15 mouse cellular contexts compared by ENCODE assay signal in the genomic region with DNA sequence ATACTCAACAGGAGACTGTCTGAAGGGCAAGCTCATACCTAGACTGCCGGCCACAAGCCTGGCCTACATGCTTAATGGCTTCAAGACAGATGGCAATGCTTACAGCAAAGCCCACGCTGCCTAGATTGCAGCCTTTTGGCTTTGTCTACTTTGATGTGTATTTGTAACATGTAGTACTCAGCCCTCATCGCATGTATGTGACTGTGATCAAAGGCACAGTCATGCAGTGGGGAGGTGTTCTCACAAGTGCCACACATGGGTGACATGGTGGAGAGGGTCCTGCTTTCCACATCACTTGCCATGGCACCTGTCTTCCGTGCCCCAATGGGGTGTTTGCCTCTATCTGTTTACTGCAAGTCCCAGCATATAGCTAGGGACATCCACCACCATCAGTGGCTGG. TPM values are rescaled to one million over a fixed set of nuclear protein-coding genes. Genes with fewer than 3 reads are reported as not detected.
DNase-seq lines count a peak whose midpoint lies in the region; ATAC-seq and TF ChIP-seq lines count a peak whose summit lies in the region.
"Had no signal": no experiment of that assay in that cellular context is flagged by ENCODE, and none has a peak within 500 bp of the region (broad histone marks: within the 10 kb centered on the region; RNA-seq: fewer than 3 reads in every experiment).

No protein-coding gene starts in this region.

- H3K4me1 ChIP-seq in embryonic facial prominence, embryonic 15.5 days, result peaks cover 18% of the 10 kb centered on the region
- peaks cover 8% of the 10 kb centered on the region for H3K4me1 ChIP-seq in embryonic facial prominence, embryonic 10.5 days
- H3K4me1 ChIP-seq in heart, postnatal 0 days (ENCODE audit: control insufficient read depth, insufficient read depth), result peaks cover 57% of the 10 kb centered on the region
- H3K4me1 ChIP-seq in heart, embryonic 11.5 days (ENCODE audit: control insufficient read depth, insufficient read depth, low read length), result peaks cover 32% of the 10 kb centered on the region
- H3K4me1 ChIP-seq in liver, embryonic 12.5 days, result peaks cover 13% of the 10 kb centered on the region
- H3K4me1 ChIP-seq in liver, embryonic 11.5 days (replicated peaks; ENCODE audit: control insufficient read depth, insufficient read depth, low read length), result no peaks in the 10 kb centered on the region
- peaks cover 21% of the 10 kb centered on the region for H3K4me1 ChIP-seq in liver, embryonic 13.5 days (replicated peaks)
- H3K4me1 ChIP-seq: neural tube, embryonic 13.5 days had no signal

- H3K9ac ChIP-seq in embryonic facial prominence, embryonic 15.5 days, result no peak overlapping the region
- H3K9ac ChIP-seq in heart, postnatal 0 days (replicated peaks; ENCODE audit: low read depth, low read length), result no peak overlapping the region
- no peak overlapping the region for H3K9ac ChIP-seq in heart, embryonic 11.5 days (ENCODE audit: low read depth, low read length)
- no peak overlapping the region for H3K9ac ChIP-seq in liver, embryonic 12.5 days
- H3K9ac ChIP-seq in liver, embryonic 11.5 days (ENCODE audit: low read depth, low read length), result no peak overlapping the region
- no peak overlapping the region for H3K9ac ChIP-seq in liver, embryonic 13.5 days
- H3K9ac ChIP-seq: limb, embryonic 12.5 days; neural tube, embryonic 13.5 days had no signal

- TF ChIP-seq EP300 in heart, postnatal 0 days (IDR thresholded peaks at IDR 0.05; ENCODE audit: low read depth), result no peak

- peaks cover 39% of the 10 kb centered on the region for H3K36me3 ChIP-seq in embryonic facial prominence, embryonic 15.5 days
- H3K36me3 ChIP-seq in embryonic facial prominence, embryonic 10.5 days (replicated peaks), result peaks cover 22% of the 10 kb centered on the region
- peaks cover 61% of the 10 kb centered on the region for H3K36me3 ChIP-seq in heart, postnatal 0 days (replicated peaks; ENCODE audit: control insufficient read depth, insufficient read depth, low read length)
- peaks cover 9% of the 10 kb centered on the region for H3K36me3 ChIP-seq in heart, embryonic 11.5 days (ENCODE audit: control insufficient read depth, insufficient read depth, low read length)
- H3K36me3 ChIP-seq in liver, embryonic 12.5 days, result peaks cover 56% of the 10 kb centered on the region
- peaks cover 14% of the 10 kb centered on the region; the same call in 1 of the 2 replicates for H3K36me3 ChIP-seq in liver, embryonic 11.5 days (ENCODE audit: control insufficient read depth, insufficient read depth, low read length)
- H3K36me3 ChIP-seq in liver, embryonic 13.5 days, result peaks cover 59% of the 10 kb centered on the region

- H3K27me3 ChIP-seq in embryonic facial prominence, embryonic 15.5 days, result no peaks in the 10 kb centered on the region
- H3K27me3 ChIP-seq in embryonic facial prominence, embryonic 10.5 days (replicated peaks; ENCODE audit: low read depth, poor library complexity, severe bottlenecking), result no peaks in the 10 kb centered on the region
- H3K27me3 ChIP-seq in heart, postnatal 0 days (ENCODE audit: control insufficient read depth, insufficient read depth, low read length), result no peaks in the 10 kb centered on the region
- no peaks in the 10 kb centered on the region for H3K27me3 ChIP-seq in heart, embryonic 11.5 days (ENCODE audit: control insufficient read depth, insufficient read depth, low read length)
- H3K27me3 ChIP-seq in liver, embryonic 12.5 days (replicated peaks), result no peaks in the 10 kb centered on the region
- H3K27me3 ChIP-seq in liver, embryonic 11.5 days (replicated peaks; ENCODE audit: control insufficient read depth, insufficient read depth, low read length), result no peaks in the 10 kb centered on the region
- no peaks in the 10 kb centered on the region for H3K27me3 ChIP-seq in liver, embryonic 13.5 days
- H3K27me3 ChIP-seq: limb, embryonic 12.5 days; neural tube, embryonic 13.5 days had no signal

- no peak for ATAC-seq in embryonic facial prominence, embryonic 15.5 days (ENCODE audit: insufficient number of reproducible peaks, low FRiP score, low TSS enrichment, low read depth)
- ATAC-seq in heart, postnatal 0 days (ENCODE audit: insufficient read depth, low read depth), result 0 out of 2 replicates have a peak, but pooled peaks have one; percentile 2
- ATAC-seq in heart, embryonic 11.5 days (replicated peaks; ENCODE audit: insufficient number of reproducible peaks, low FRiP score, low TSS enrichment), result no peak
- ATAC-seq in liver, embryonic 12.5 days, result no peak
- no peak for ATAC-seq in liver, embryonic 11.5 days (replicated peaks; ENCODE audit: low FRiP score)
- ATAC-seq in liver, embryonic 13.5 days (ENCODE audit: low read depth), result peak; percentile 8; the same call in 1 of the 2 replicates
- ATAC-seq: hindbrain, embryonic 16.5 days had no signal

- H3K9me3 ChIP-seq in embryonic facial prominence, embryonic 15.5 days (replicated peaks), result 0 out of 2 replicates have a peak, but pooled peaks cover 4% of the 10 kb centered on the region
- peaks cover 9% of the 10 kb centered on the region; the same call in 1 of the 2 replicates for H3K9me3 ChIP-seq in embryonic facial prominence, embryonic 10.5 days
- H3K9me3 ChIP-seq in heart, postnatal 0 days (replicated peaks; ENCODE audit: control insufficient read depth, low read length), result no peaks in the 10 kb centered on the region; the same call in 1 of the 2 replicates
- H3K9me3 ChIP-seq in heart, embryonic 11.5 days (replicated peaks; ENCODE audit: control insufficient read depth, low read length), result peaks cover 3% of the 10 kb centered on the region; the same call in 1 of the 2 replicates
- H3K9me3 ChIP-seq in liver, embryonic 12.5 days (replicated peaks), result peaks cover 8% of the 10 kb centered on the region; the same call in 1 of the 2 replicates
- H3K9me3 ChIP-seq in liver, embryonic 11.5 days (ENCODE audit: control insufficient read depth, low read length), result 0 out of 2 replicates have a peak, but pooled peaks cover 2% of the 10 kb centered on the region
- 0 out of 2 replicates have a peak, but pooled peaks cover 5% of the 10 kb centered on the region for H3K9me3 ChIP-seq in liver, embryonic 13.5 days (replicated peaks)
- H3K9me3 ChIP-seq: neural tube, embryonic 13.5 days had no signal

- peak overlapping the region; percentile 24; the same call in 1 of the 2 replicates for H3K27ac ChIP-seq in embryonic facial prominence, embryonic 15.5 days (replicated peaks)
- no peak overlapping the region for H3K27ac ChIP-seq in embryonic facial prominence, embryonic 10.5 days (replicated peaks)
- peak overlapping the region; percentile 85 for H3K27ac ChIP-seq in heart, postnatal 0 days (ENCODE audit: low read depth)
- H3K27ac ChIP-seq in heart, embryonic 11.5 days (ENCODE audit: low read depth, low read length), result no peak overlapping the region
- H3K27ac ChIP-seq in liver, embryonic 12.5 days, result peak overlapping the region; percentile 53; the same call in 1 of the 2 replicates
- no peak overlapping the region for H3K27ac ChIP-seq in liver, embryonic 11.5 days (ENCODE audit: low read depth, low read length)
- peak overlapping the region; percentile 75 for H3K27ac ChIP-seq in liver, embryonic 13.5 days
- H3K27ac ChIP-seq: limb, embryonic 12.5 days; neural tube, embryonic 13.5 days had no signal

- no peak for TF ChIP-seq CTCF in heart, postnatal 0 days (IDR thresholded peaks at IDR 0.05; ENCODE audit: low read depth)

- no peak overlapping the region for H3K4me2 ChIP-seq in embryonic facial prominence, embryonic 15.5 days (replicated peaks)
- H3K4me2 ChIP-seq in heart, postnatal 0 days (ENCODE audit: low read depth, low read length), result no peak overlapping the region
- no peak overlapping the region for H3K4me2 ChIP-seq in heart, embryonic 11.5 days
- H3K4me2 ChIP-seq in liver, embryonic 12.5 days, result no peak overlapping the region
- no peak overlapping the region for H3K4me2 ChIP-seq in liver, embryonic 11.5 days
- H3K4me2 ChIP-seq in liver, embryonic 13.5 days, result no peak overlapping the region
- H3K4me2 ChIP-seq: limb, embryonic 12.5 days; neural tube, embryonic 13.5 days had no signal

- WGBS in embryonic facial prominence, embryonic 15.5 days, result 73% methylated on average over 4 of the region's 4 CpGs
- 94% methylated on average over 4 of the region's 4 CpGs for WGBS in embryonic facial prominence, embryonic 10.5 days
- WGBS in heart, postnatal 0 days, result 71% methylated on average over 4 of the region's 4 CpGs
- 86% methylated on average over 4 of the region's 4 CpGs for WGBS in heart, embryonic 11.5 days (ENCODE audit: insufficient replicate concordance)
- 77% methylated on average over 4 of the region's 4 CpGs for WGBS in liver, embryonic 12.5 days (ENCODE audit: insufficient replicate concordance)
- WGBS in liver, embryonic 11.5 days, result 92% methylated on average over 4 of the region's 4 CpGs
- WGBS in liver, embryonic 13.5 days (ENCODE audit: insufficient replicate concordance), result 80% methylated on average over 4 of the region's 4 CpGs

- no peak overlapping the region for H3K4me3 ChIP-seq in embryonic facial prominence, embryonic 15.5 days (replicated peaks)
- no peak overlapping the region for H3K4me3 ChIP-seq in embryonic facial prominence, embryonic 10.5 days
- H3K4me3 ChIP-seq in heart, postnatal 0 days (ENCODE audit: low read depth, low read length), result no peak overlapping the region
- H3K4me3 ChIP-seq in heart, embryonic 11.5 days (ENCODE audit: low read depth, low read length), result no peak overlapping the region
- no peak overlapping the region for H3K4me3 ChIP-seq in liver, embryonic 12.5 days
- no peak overlapping the region for H3K4me3 ChIP-seq in liver, embryonic 11.5 days (ENCODE audit: low read depth, low read length)
- no peak overlapping the region for H3K4me3 ChIP-seq in liver, embryonic 13.5 days (replicated peaks)
- H3K4me3 ChIP-seq: limb, embryonic 12.5 days; neural tube, embryonic 13.5 days had no signal

- no peak for DNase-seq in embryonic facial prominence, embryonic 10.5 days (ENCODE audit: low spot score)
- DNase-seq in heart, postnatal 0 days (ENCODE audit: low spot score), result no peak
- DNase-seq in liver, embryonic 11.5 days (ENCODE audit: low spot score), result no peak
- no peak for DNase-seq in liver, embryonic 13.5 days
- DNase-seq in thymus, postnatal 0 days (ENCODE audit: low spot score), result no peak
- DNase-seq: cerebellum, adult 9-11 months; embryo, embryonic 11 days; layer of hippocampus, postnatal 36 days; spleen, adult 18-20 months had no signal

RNA-seq across cellular contexts. Expression of gene Per2, which starts 12.6 kb away (rescaled TPM):
- polyA plus RNA-seq in embryonic facial prominence, embryonic 15.5 days (2015; fragmentation: Nextera tagmentation; extraction: Ambion mirVana), result 3.6 and 4.4 TPM in 2 replicates
- 1.3 and 2.0 TPM in 2 replicates for polyA plus RNA-seq in embryonic facial prominence, embryonic 10.5 days (2016; fragmentation: Nextera tagmentation; extraction: Ambion mirVana)
- 11.1 and 14.0 TPM in 2 replicates for total RNA-seq in heart, postnatal 0 days (2014; rRNA removed; ENCODE audit: low replicate concordance)
- polyA plus RNA-seq in heart, postnatal 0 days (2015; fragmentation: Nextera tagmentation; extraction: Ambion mirVana), result 2.3 and 3.3 TPM in 2 replicates
- 2.8 and 4.5 TPM in 2 replicates for polyA plus RNA-seq in heart, embryonic 11.5 days (2014; fragmentation: Nextera tagmentation; extraction: Ambion mirVana)
- 2.9 and 3.1 TPM in 2 replicates for polyA plus RNA-seq in liver, embryonic 12.5 days (2016; fragmentation: Nextera tagmentation; extraction: Ambion mirVana)
- polyA plus RNA-seq in liver, embryonic 11.5 days (2014; fragmentation: Nextera tagmentation; extraction: Ambion mirVana), result 4.5 and 6.8 TPM in 2 replicates
- polyA plus RNA-seq in liver, embryonic 13.5 days (2015; fragmentation: Nextera tagmentation; extraction: Ambion mirVana), result 1.4 and 2.5 TPM in 2 replicates
- polyA plus RNA-seq in thymus, postnatal 0 days (2015; fragmentation: Nextera tagmentation; extraction: Ambion mirVana), result 0.95 and 1.1 TPM in 2 replicates

RNA-seq across cellular contexts. Expression of gene Hes6, which starts 32.7 kb away (rescaled TPM):
- polyA plus RNA-seq in embryonic facial prominence, embryonic 15.5 days (2015; fragmentation: Nextera tagmentation; extraction: Ambion mirVana), result 144 and 145 TPM in 2 replicates
- 136 and 144 TPM in 2 replicates for polyA plus RNA-seq in embryonic facial prominence, embryonic 10.5 days (2016; fragmentation: Nextera tagmentation; extraction: Ambion mirVana)
- total RNA-seq in heart, postnatal 0 days (2014; rRNA removed; ENCODE audit: low replicate concordance), result 81.4 and 82.5 TPM in 2 replicates
- polyA plus RNA-seq in heart, postnatal 0 days (2015; fragmentation: Nextera tagmentation; extraction: Ambion mirVana), result 61.0 and 64.3 TPM in 2 replicates
- polyA plus RNA-seq in heart, embryonic 11.5 days (2014; fragmentation: Nextera tagmentation; extraction: Ambion mirVana), result 55.2 and 55.7 TPM in 2 replicates
- polyA plus RNA-seq in liver, embryonic 12.5 days (2016; fragmentation: Nextera tagmentation; extraction: Ambion mirVana), result 31.9 and 32.4 TPM in 2 replicates
- 50.8 and 51.8 TPM in 2 replicates for polyA plus RNA-seq in liver, embryonic 11.5 days (2014; fragmentation: Nextera tagmentation; extraction: Ambion mirVana)
- polyA plus RNA-seq in liver, embryonic 13.5 days (2015; fragmentation: Nextera tagmentation; extraction: Ambion mirVana), result 21.9 and 22.5 TPM in 2 replicates
- polyA plus RNA-seq in thymus, postnatal 0 days (2015; fragmentation: Nextera tagmentation; extraction: Ambion mirVana), result 216 and 236 TPM in 2 replicates

RNA-seq across cellular contexts. Expression of gene Ilkap, which starts 47.9 kb away (rescaled TPM):
- 148 TPM in 2 replicates for polyA plus RNA-seq in embryonic facial prominence, embryonic 15.5 days (2015; fragmentation: Nextera tagmentation; extraction: Ambion mirVana)
- 175 and 177 TPM in 2 replicates for polyA plus RNA-seq in embryonic facial prominence, embryonic 10.5 days (2016; fragmentation: Nextera tagmentation; extraction: Ambion mirVana)
- 58.1 and 70.5 TPM in 2 replicates for total RNA-seq in heart, postnatal 0 days (2014; rRNA removed; ENCODE audit: low replicate concordance)
- polyA plus RNA-seq in heart, postnatal 0 days (2015; fragmentation: Nextera tagmentation; extraction: Ambion mirVana), result 71.4 and 75.1 TPM in 2 replicates
- 110 and 122 TPM in 2 replicates for polyA plus RNA-seq in heart, embryonic 11.5 days (2014; fragmentation: Nextera tagmentation; extraction: Ambion mirVana)
- 107 TPM in 2 replicates for polyA plus RNA-seq in liver, embryonic 12.5 days (2016; fragmentation: Nextera tagmentation; extraction: Ambion mirVana)
- polyA plus RNA-seq in liver, embryonic 11.5 days (2014; fragmentation: Nextera tagmentation; extraction: Ambion mirVana), result 159 and 168 TPM in 2 replicates
- 86.5 and 95.8 TPM in 2 replicates for polyA plus RNA-seq in liver, embryonic 13.5 days (2015; fragmentation: Nextera tagmentation; extraction: Ambion mirVana)
- polyA plus RNA-seq in thymus, postnatal 0 days (2015; fragmentation: Nextera tagmentation; extraction: Ambion mirVana), result 129 and 133 TPM in 2 replicates

RNA-seq across cellular contexts. Expression of gene Traf3ip1, which starts 47.9 kb away (rescaled TPM):
- 11.4 and 12.6 TPM in 2 replicates for polyA plus RNA-seq in embryonic facial prominence, embryonic 15.5 days (2015; fragmentation: Nextera tagmentation; extraction: Ambion mirVana)
- 12.4 and 14.1 TPM in 2 replicates for polyA plus RNA-seq in embryonic facial prominence, embryonic 10.5 days (2016; fragmentation: Nextera tagmentation; extraction: Ambion mirVana)
- total RNA-seq in heart, postnatal 0 days (2014; rRNA removed; ENCODE audit: low replicate concordance), result 2.0 and 3.4 TPM in 2 replicates
- 2.8 TPM in 2 replicates for polyA plus RNA-seq in heart, postnatal 0 days (2015; fragmentation: Nextera tagmentation; extraction: Ambion mirVana)
- polyA plus RNA-seq in heart, embryonic 11.5 days (2014; fragmentation: Nextera tagmentation; extraction: Ambion mirVana), result 2.6 and 4.3 TPM in 2 replicates
- polyA plus RNA-seq in liver, embryonic 12.5 days (2016; fragmentation: Nextera tagmentation; extraction: Ambion mirVana), result 3.6 and 4.1 TPM in 2 replicates
- 4.4 TPM in 2 replicates for polyA plus RNA-seq in liver, embryonic 11.5 days (2014; fragmentation: Nextera tagmentation; extraction: Ambion mirVana)
- 2.5 and 2.6 TPM in 2 replicates for polyA plus RNA-seq in liver, embryonic 13.5 days (2015; fragmentation: Nextera tagmentation; extraction: Ambion mirVana)
- 4.6 and 5.1 TPM in 2 replicates for polyA plus RNA-seq in thymus, postnatal 0 days (2015; fragmentation: Nextera tagmentation; extraction: Ambion mirVana)

Comparison
In these comparisons a context has a peak if more than half of its experiments do, and no peak if none do; other contexts are left out.
1. ATAC-seq: peak in heart, postnatal 0 days (single experiment) and liver, embryonic 13.5 days (single experiment); none in embryonic facial prominence, embryonic 15.5 days (single experiment), heart, embryonic 11.5 days (single experiment), liver, embryonic 12.5 days (single experiment) and liver, embryonic 11.5 days (single experiment).
2. H3K27ac ChIP-seq: peak in embryonic facial prominence, embryonic 15.5 days (single experiment), heart, postnatal 0 days (single experiment), liver, embryonic 12.5 days (single experiment) and liver, embryonic 13.5 days (single experiment); none in embryonic facial prominence, embryonic 10.5 days (single experiment), heart, embryonic 11.5 days (single experiment) and liver, embryonic 11.5 days (single experiment).